Mouse (Mus musculus) MEL (cell line): Measurements from ENCODE around the gene Meaf6.

ENCODE experiments used
- CTCF ChIP-seq, 3 experiments: IDR thresholded peaks in 2 of 3; conservative IDR thresholded peaks in 1 of 3; 2 replicates each; pipeline ENCODE4 v1.5.1; 2011 to 2012; ENCODE audit warnings: low read length in 3 of 3, low read depth in 2 of 3, mild to moderate bottlenecking in 2 of 3, improper control_type of control experiment in 1 of 3, inconsistent platforms in 1 of 3, mixed read lengths in 1 of 3, moderate library complexity in 1 of 3; ENCODE audit not compliant: control insufficient read depth in 1 of 3, insufficient read depth in 1 of 3, poor library complexity in 1 of 3, severe bottlenecking in 1 of 3
- EP300 ChIP-seq, 2 experiments: IDR thresholded peaks; 2 replicates each; pipeline ENCODE4 v1.6.1; 2011; ENCODE audit warnings: improper control_type of control experiment in 2 of 2, low read length in 2 of 2, low read depth in 1 of 2, mild to moderate bottlenecking in 1 of 2
- POLR2A ChIP-seq, 2 experiments: IDR thresholded peaks; 2 replicates each; pipeline ENCODE4 v1.6.1; 2011 to 2012; ENCODE audit warnings: low read length in 2 of 2, mild to moderate bottlenecking in 2 of 2, control low read depth in 1 of 2, improper control_type of control experiment in 1 of 2, low read depth in 1 of 2, moderate library complexity in 1 of 2; ENCODE audit not compliant: control insufficient read depth in 1 of 2, insufficient read depth in 1 of 2, poor library complexity in 1 of 2
- SIN3A ChIP-seq: IDR thresholded peaks from 2 replicates; pipeline ENCODE4 v1.6.1; 2012; ENCODE audit warnings: low read length, improper control_type of control experiment, inconsistent platforms
- TCF12 ChIP-seq: IDR thresholded peaks from 2 replicates; pipeline ENCODE4 v1.6.1; 2014; ENCODE audit warnings: low read depth, mild to moderate bottlenecking, inconsistent platforms, low read length, improper control_type of control experiment, moderate library complexity
- ZNF384 ChIP-seq: IDR thresholded peaks from 2 replicates; pipeline ENCODE4 v1.6.1; 2012; ENCODE audit warnings: low read depth, mild to moderate bottlenecking, inconsistent platforms, low read length, improper control_type of control experiment

DNA sequence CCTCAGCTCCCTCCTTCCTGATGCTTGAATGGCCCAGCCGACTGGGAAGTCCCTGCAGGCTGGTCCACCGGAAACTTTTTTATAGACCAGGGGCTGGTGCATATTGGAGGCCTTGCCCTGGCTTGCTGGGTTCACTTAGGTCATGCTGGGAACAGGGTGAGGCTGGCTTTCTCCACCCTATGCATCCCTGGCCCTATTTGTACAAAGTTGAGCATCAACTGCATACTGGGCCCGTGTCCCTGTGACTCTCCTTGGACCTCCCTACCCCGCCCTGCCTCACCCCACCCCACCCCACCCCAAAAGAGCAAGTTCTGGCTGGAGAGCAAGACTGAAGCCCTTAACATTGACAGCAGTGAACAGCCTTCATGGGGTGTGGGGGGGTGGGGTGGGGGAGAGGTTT lies 49.3 kb downstream of the Meaf6 start:
- TF ChIP-seq ZNF384 (no peak), TCF12 (no peak), POLR2A (IDR thresholded peaks at IDR 0.05; ENCODE audit: control insufficient read depth in 1 of 2, insufficient read depth in 1 of 2, low read depth in 1 of 2, low read length in 2 of 2, poor library complexity in 1 of 2) (no peak), EP300 (IDR thresholded peaks at IDR 0.05; ENCODE audit: low read depth in 1 of 2, low read length in 2 of 2) (no peak), SIN3A (no peak), CTCF (IDR thresholded peaks at IDR 0.05 in 2 of 3, conservative IDR thresholded peaks at IDR 0.05 in 1 of 3; ENCODE audit: control insufficient read depth in 1 of 3, insufficient read depth in 1 of 3, low read depth in 2 of 3, low read length in 3 of 3, poor library complexity in 1 of 3, severe bottlenecking in 1 of 3) (no peak)
